Mouse (Mus musculus) kidney, adult 2 months (tissue): ENCODE results near the gene Slc9a9. TPM values are rescaled to one million over a fixed set of nuclear protein-coding genes. Genes with fewer than 3 reads are reported as not detected.
A peak's percentile ranks its signal among the peaks of the same experiment; 100 is the strongest.

Experiments used
- DNase-seq: peaks from one replicate; pipeline ENCODE4 v3.0.0; 2021
- H3K27ac ChIP-seq: fragments of 200-500 bp; 2 replicates; pipeline ENCODE4 v1.5.1; 2012; ENCODE audit warnings: low read depth, low read length, control low read depth, inconsistent platforms; ENCODE audit not compliant: insufficient read depth
- H3K27me3 ChIP-seq: fragments of 200-500 bp; replicated peaks from 2 replicates; pipeline ENCODE4 v1.6.1; 2012; ENCODE audit warnings: mild to moderate bottlenecking, moderate library complexity, low read length, inconsistent platforms; ENCODE audit not compliant: control insufficient read depth, insufficient read depth
- H3K36me3 ChIP-seq: fragments of 200-500 bp; 2 replicates; pipeline ENCODE4 v1.6.1; 2012; ENCODE audit warnings: mild to moderate bottlenecking, moderate library complexity, low read length, inconsistent platforms; ENCODE audit not compliant: control insufficient read depth, insufficient read depth
- H3K4me1 ChIP-seq: fragments of 200-500 bp; 2 replicates; pipeline ENCODE4 v1.6.1; 2011; ENCODE audit warnings: low read length; ENCODE audit not compliant: control insufficient read depth, insufficient read depth
- H3K4me3 ChIP-seq: fragments of 200-500 bp; 2 replicates; pipeline ENCODE4 v1.5.1; 2011; ENCODE audit warnings: mild to moderate bottlenecking, low read depth, low read length, control low read depth; ENCODE audit not compliant: insufficient read depth
- CTCF ChIP-seq: fragments of 200-500 bp; conservative IDR thresholded peaks from 2 replicates; pipeline ENCODE4 v1.5.1; 2011; ENCODE audit warnings: low read depth, mild to moderate bottlenecking, control low read depth, low read length, moderate library complexity, mixed read lengths; ENCODE audit not compliant: insufficient read depth, insufficient read length
- POLR2A ChIP-seq: fragments of 200-500 bp; IDR thresholded peaks from one replicate; pipeline ENCODE4 v1.6.1; 2011; ENCODE audit warnings: low read depth, low read length, control low read depth
- WGBS: fragments of 180-500 bp; shearing (Covaris S2); methylation state at CpG from one replicate; pipeline ENCODE4 v1.1.7; 2018; 5-methylcytosine and 5-hydroxymethylcytosine counted together
- polyA plus RNA-seq: library from polyadenylated mRNA; depleted of rRNA; stranded (reverse); fragments of >200 nt; gene quantifications from 2 replicates; pipeline ENCODE4 v1.2.3, GENCODE M21; 2012

Slc9a9 gene
- polyA plus RNA-seq, 1 experiment, result 1.5 TPM

GRCm38 (mm10) chr9:95077938-95078337 is 408.2 kb downstream of the Slc9a9 start:
- no peaks in the 10 kb centered on the region for H3K27me3 ChIP-seq
- peaks cover 2% of the 10 kb centered on the region; the same call in 1 of the 2 replicates for H3K4me1 ChIP-seq
- TF ChIP-seq POLR2A (no peak), CTCF (no peak)
- DNase-seq, result no peak
- H3K27ac ChIP-seq, result no peak overlapping the region
- H3K36me3 ChIP-seq, result no peaks in the 10 kb centered on the region
- WGBS, result 82% methylated on average over 5 of the region's 5 CpGs
- H3K4me3 ChIP-seq, result no peak overlapping the region

DNA sequence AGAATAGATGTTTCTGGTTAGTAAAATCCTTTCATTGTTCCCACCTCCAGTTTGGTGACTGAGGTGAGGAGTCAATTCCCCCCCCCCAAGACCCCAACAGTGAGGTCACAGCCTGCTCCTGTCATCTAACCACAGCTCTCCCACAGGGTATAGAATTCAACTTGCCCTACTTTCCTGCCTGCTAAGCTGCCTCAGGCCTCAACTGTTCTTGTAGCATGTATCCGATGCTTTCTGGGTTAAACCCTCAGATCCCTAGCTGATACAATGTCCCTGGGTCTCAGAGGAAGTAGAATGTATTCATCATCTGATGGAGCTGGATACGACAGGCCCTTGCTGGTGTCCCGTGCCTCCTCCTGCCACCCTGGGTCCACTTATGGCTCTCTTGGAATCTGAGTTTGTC is 408.9 kb downstream of the Slc9a9 start:
- no peaks in the 10 kb centered on the region for H3K36me3 ChIP-seq
- H3K27me3 ChIP-seq, result no peaks in the 10 kb centered on the region
- no peaks in the 10 kb centered on the region for H3K4me1 ChIP-seq
- H3K27ac ChIP-seq, result no peak overlapping the region
- no peak for DNase-seq
- TF ChIP-seq POLR2A (no peak), CTCF (no peak)
- 68% methylated on average over 3 of the region's 3 CpGs for WGBS
- no peak overlapping the region for H3K4me3 ChIP-seq

DNA sequence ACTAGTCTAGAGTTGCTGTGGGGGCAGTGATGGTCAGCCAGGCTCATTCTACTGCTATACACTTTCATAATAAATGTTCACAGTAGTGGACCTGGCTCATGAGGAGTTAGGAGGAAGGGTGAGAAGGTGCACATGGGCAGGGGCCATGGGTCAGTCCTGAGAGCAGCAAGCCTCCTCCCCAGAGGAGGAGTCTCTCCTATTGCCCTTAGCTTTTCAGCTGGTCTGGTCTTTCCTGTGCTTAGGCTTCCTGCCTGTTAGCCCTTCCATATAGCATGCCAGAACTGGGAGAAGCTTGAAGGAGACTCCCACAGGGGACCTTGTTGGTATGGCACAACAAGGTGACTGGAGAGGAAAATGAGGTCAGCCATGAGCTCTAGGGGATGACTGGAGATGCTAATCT is 410.2 kb downstream of the Slc9a9 start:
- no peaks in the 10 kb centered on the region for H3K4me1 ChIP-seq
- DNase-seq, result no peak
- no peak overlapping the region for H3K27ac ChIP-seq
- H3K27me3 ChIP-seq, result no peaks in the 10 kb centered on the region
- no peaks in the 10 kb centered on the region for H3K36me3 ChIP-seq
- H3K4me3 ChIP-seq, result no peak overlapping the region
- TF ChIP-seq POLR2A, result no peak
- no peak for TF ChIP-seq CTCF

GRCm38 (mm10) chr9:95086109-95086821 is 416.6 kb downstream of the Slc9a9 start:
- TF ChIP-seq POLR2A (no peak), CTCF (no peak)
- Histone ChIP-seq H3K27ac (no peak overlapping the region), H3K27me3 (no peaks in the 10 kb centered on the region), H3K4me3 (no peak overlapping the region), H3K36me3 (no peaks in the 10 kb centered on the region), H3K4me1 (no peaks in the 10 kb centered on the region)
- 67% methylated on average over 8 of the region's 8 CpGs for WGBS
- DNase-seq, result no peak

DNA sequence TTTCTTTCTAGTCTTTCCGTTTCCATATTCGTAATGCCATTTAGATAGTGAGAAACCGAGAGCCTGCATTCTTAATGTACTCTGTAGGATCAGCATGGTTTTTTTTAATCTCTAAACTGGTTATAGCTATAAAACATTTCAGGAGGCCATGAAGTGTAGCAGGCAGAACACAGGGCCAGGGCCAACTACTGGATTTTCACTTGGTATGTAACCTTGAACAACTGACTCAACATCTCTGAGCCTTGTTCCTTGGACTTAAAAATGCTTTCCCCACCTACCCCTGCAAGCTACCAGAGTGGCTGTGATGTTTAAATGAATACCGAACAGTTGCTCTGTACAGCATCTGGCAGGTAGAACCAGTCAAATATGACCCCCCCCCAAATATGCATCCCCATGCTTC is 418.5 kb downstream of the Slc9a9 start:
- H3K27ac ChIP-seq, result no peak overlapping the region
- TF ChIP-seq POLR2A (no peak), CTCF (no peak)
- WGBS, result 95% methylated on average over 4 of the region's 4 CpGs
- DNase-seq, result no peak
- no peak overlapping the region for H3K4me3 ChIP-seq
- no peaks in the 10 kb centered on the region for H3K36me3 ChIP-seq
- no peaks in the 10 kb centered on the region for H3K27me3 ChIP-seq
- H3K4me1 ChIP-seq, result no peaks in the 10 kb centered on the region

DNA sequence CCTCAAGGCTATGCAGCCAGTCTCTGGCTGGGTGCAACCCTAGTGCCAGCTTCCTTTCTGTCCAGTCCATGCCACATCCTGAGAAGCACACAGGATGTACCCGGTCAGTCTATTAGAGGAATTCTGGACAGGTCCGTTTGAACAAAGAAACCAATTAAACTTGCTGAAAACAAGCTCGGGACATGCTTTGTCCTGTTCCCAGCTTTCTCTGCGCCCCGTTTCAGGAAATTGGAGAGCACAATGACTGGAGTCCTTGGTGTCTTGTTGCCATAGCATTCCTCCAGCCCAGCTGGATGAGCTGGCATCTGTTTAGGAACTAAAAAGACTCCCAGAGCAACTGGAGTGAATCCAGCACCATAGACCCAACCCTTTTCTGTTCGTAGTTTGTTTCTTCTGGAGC is 419.3 kb downstream of the Slc9a9 start:
- 31% methylated on average over 6 of the region's 6 CpGs for WGBS

DNA sequence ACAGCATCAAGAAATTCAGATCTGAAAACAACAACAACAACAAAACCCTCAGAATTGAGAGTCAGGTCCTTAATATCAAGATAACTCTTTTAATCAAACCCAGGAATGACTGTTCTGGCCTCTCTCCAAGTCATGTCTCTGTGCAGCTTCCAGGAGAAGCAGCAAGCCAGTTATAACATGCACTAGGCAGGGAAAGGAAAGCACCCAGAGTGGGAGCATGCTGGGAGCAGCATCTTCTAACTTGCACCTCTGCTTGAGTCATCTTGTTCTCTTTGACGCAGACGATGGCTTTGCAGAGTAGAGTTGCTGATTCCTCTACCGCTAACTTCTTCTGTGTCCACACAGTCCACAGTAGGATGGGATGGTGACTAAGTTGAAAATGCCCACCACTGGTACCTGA is 426.8 kb downstream of the Slc9a9 start:
- no peak for DNase-seq
- Histone ChIP-seq H3K4me3 (no peak overlapping the region), H3K27me3 (no peaks in the 10 kb centered on the region), H3K4me1 (no peaks in the 10 kb centered on the region), H3K27ac (no peak overlapping the region), H3K36me3 (no peaks in the 10 kb centered on the region)
- WGBS, result 95% methylated on average over 3 of the region's 3 CpGs
- TF ChIP-seq CTCF, result no peak

More for the DNA sequence above, 419.3 kb downstream of the Slc9a9 start:
- Histone ChIP-seq H3K4me3 (no peak overlapping the region), H3K27ac (no peak overlapping the region), H3K36me3 (no peaks in the 10 kb centered on the region), H3K4me1 (no peaks in the 10 kb centered on the region), H3K27me3 (no peaks in the 10 kb centered on the region)
- no peak for TF ChIP-seq CTCF
- no peak for TF ChIP-seq POLR2A
- peak; percentile 33 for DNase-seq

GRCm38 (mm10) chr9:95105768-95106167 is 436.1 kb downstream of the Slc9a9 start:
- 91% methylated on average over 6 of the region's 6 CpGs for WGBS
- H3K4me3 ChIP-seq, result no peak overlapping the region
- no peaks in the 10 kb centered on the region for H3K4me1 ChIP-seq
- no peaks in the 10 kb centered on the region for H3K27me3 ChIP-seq
- no peak for DNase-seq
- H3K27ac ChIP-seq, result no peak overlapping the region
- H3K36me3 ChIP-seq, result no peaks in the 10 kb centered on the region
- TF ChIP-seq CTCF, result no peak
- TF ChIP-seq POLR2A, result no peak
